Mouse (Mus musculus) adrenal gland, adult 2 months (tissue): ENCODE measurements around the gene Rnf43. TPM values are rescaled to one million over a fixed set of nuclear protein-coding genes. Genes with fewer than 3 reads are reported as not detected.

Experiments
- DNase-seq: peaks from one replicate; pipeline ENCODE4 v3.0.0; 2021
- long read RNA-seq: library from polyadenylated mRNA; stranded (forward); transcript quantifications from one replicate; pipeline ENCODE4 v2.0.0, GENCODE M21; 2021
- polyA plus RNA-seq: library from polyadenylated mRNA; depleted of rRNA; stranded (reverse); fragments of >200 nt; gene quantifications from 2 replicates; pipeline ENCODE4 v1.2.3, GENCODE M21; 2012; rRNA removed
- total RNA-seq, 2 experiments: library from RNA; stranded (reverse); gene quantifications; 2 replicates each; pipeline ENCODE4 v1.2.3; 2021

The Rnf43 gene
- 1 to 10 TPM; 3.8 to 7.8 TPM for total RNA-seq
- 5.3 and 6.4 TPM in 2 replicates for polyA plus RNA-seq
- long read RNA-seq, full-length matches to known transcripts = 2 of 4 reads
- long read RNA-seq, partial matches to known transcripts = 1 of 4 reads
- long read RNA-seq, other reads (novel, unspliced or antisense) = 1 of 4 reads

DNA sequence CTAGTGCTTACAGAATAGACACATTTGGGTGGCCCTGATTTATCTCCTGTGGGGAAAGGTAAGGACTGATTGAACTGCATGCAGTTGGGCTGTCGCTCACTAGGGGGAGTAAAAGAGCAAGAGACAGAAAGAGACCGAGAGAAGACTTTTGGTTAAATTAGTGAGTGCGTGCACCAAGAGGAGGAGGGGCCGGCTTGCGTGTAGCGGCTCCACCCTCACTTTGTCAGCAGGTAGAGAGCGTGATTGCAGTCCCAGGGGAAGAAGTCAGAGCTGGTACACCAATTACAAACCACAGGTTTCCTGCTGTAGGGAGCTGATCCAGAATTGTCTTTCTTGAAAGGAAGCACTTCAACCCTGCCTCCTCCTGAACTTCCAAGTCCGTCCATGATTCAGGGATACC, at the start of gene Rnf43:
Gene Rnf43 (plus strand): TSS at position 316 of the 400 bp plus-strand sequence.
- DNase-seq = peak; percentile 92

GRCm38 (mm10) chr11:87613972-87614371, 48.5 kb upstream of the Rnf43 start:
- DNase-seq = no peak

DNA sequence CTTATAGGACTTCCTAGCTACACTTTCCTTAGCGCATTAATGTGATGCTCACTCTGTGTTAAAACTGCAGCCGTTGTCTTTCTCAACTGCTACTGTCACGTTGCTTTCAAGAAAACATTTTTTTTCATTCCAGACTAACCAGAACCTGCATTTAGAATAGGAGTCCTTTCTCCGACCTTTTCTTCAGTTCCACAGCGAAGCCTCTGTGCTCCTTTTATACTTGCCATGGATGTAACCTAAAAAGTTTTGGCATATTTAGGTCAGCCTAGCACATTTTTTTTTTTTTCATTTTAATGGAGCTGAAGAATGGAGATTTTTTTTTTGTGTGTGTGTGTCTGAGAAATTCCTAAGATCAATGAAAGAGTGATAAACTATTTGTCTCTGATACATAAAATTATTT, 47.0 kb upstream of the Rnf43 start:
- DNase-seq = no peak

DNA sequence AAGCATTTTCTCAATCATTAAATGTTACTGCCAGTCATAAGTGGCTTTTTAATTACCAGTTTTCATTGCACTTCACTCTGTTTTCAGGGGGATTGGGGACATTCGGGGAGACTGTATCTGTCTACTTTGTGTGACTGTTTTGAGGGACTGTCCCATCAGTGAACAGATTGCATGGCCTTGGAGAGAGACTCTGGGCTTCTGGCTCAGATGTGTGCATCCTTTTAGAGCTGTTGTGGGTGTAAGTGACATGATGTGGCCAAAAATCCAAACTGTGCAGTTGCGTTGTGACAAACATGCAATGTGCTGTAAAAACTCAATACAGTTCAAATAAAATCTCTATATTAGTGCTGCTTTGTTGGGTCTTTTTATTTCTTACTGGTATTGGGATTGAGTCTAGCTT, 46.6 kb upstream of the Rnf43 start:
- no peak for DNase-seq

DNA sequence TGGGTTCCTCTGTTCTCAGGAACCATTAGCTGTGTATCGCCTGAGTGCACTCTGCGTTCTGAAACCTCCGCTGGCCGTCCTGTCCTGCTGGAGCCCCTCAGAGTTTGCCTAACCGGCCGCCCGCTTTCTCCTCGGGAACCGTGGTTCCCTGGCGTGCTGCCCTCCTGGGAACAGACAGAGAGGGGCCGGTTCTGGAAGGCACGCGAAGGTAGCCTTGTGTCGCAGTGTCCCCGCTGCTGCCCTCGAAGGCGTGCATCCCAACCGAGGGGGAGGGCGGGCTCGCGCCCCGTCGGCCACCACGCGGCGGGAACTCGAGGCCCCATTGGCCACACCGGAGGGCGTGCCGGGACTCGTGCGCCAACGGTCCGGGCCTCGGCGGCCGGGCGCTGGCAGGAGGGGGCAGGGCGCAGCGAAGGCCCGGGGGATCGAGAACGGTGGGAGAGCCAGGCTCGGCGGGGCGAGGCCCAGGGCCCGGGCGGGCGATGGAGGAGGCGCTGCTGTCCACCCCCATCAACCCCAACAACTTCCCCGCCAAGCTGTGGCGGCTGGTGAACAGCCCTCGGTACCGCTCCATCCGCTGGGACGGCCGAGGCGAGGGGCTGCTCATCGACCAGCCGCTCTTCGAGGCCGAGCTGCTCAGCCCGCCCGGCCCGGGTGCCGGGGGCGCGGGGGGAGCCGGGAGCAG, 45.6 kb upstream of the Rnf43 start, which contains the start of gene Hsf5:
Gene Hsf5 (plus strand): TSS at position 375 of the 685 bp plus-strand sequence.
- DNase-seq = no peak

DNA sequence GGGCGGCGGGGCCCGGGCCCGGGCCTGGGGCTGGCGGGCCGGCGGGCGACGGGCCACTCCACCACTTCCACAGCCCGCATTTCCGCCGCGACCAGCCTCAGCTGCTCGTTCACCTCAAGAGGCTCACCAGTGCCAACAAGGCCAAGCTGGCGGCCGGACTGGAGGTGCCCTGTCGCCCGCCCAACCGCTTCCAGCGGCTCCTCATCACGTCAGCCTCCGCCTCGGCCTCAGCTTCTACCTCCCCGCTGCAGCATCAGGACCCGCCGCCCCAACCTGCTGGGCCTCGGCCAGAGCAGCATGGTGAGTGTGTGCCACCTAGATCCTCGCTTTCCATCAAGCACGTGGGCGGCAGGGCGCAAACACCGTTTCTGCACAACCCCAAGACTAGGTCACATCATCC, 44.9 kb upstream of the Rnf43 start:
- no peak for DNase-seq

DNA sequence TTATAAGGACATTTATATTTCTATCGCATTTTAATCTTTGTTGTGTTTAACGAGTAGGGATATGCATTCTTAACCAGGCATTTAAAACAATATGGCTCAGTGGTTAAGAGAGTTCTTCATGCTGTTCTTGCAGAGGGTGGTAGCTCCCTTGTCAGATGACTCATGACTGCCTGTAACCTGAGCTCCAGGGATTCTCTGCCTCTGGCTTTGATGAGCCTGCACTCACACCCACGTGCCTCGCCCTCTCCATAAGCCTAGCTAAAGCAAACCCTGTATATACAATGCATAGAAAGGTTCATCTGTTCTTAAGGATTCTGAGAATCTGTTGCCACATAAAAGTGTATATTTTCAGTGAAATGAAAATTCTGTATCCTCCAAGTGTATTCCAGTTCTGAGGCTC, 39.4 kb upstream of the Rnf43 start:
- DNase-seq = no peak

GRCm38 (mm10) chr11:87629859-87630258, 32.7 kb upstream of the Rnf43 start:
- DNase-seq = peak; percentile 59

DNA sequence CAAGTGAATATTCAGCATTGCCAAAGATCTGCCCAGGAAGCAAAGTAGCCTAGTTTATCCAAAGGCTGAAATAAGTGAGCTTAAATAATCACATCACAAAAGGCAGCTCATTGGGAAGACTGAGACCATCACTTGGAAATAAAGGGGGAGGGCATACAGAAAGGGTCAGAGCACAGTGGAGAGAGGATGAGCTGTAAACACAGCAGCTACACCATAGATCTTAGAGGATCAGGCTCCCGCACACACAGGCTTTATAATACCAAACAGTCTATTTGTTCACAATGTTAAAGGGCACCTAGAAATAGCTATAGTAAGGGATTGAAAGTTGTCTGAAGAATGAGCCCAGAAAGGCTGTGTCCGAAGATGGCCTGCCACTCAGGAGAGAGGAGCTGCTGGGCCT, 23.7 kb upstream of the Rnf43 start:
- DNase-seq = no peak

GRCm38 (mm10) chr11:87639206-87639605, 23.3 kb upstream of the Rnf43 start:
- DNase-seq = peak; percentile 87

DNA sequence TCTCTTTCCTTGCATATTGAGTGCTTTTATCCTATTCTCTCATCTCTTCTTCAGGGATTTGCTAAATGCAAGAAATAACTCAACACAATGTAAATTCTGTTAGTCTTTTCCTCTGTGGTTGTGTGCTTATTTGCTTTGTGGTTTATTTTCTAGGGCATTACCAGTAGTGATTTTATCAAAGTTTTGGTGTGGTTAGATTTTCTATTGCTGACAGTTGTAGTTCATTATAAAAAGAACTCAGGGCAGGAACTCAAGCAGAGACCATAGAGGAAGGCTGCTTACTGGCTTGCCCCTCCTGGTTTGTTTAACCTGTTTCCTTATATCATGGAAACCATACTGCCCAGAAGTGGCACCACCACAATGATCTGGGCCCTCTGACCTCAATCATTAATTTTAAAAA, 19.7 kb upstream of the Rnf43 start:
- no peak for DNase-seq

- no peak for DNase-seq
Measured at GRCm38 (mm10) chr11:87654693-87655092, 7.8 kb upstream of the Rnf43 start.

- no peak for DNase-seq
Measured at GRCm38 (mm10) chr11:87659216-87659615, 3.3 kb upstream of the Rnf43 start.

DNA sequence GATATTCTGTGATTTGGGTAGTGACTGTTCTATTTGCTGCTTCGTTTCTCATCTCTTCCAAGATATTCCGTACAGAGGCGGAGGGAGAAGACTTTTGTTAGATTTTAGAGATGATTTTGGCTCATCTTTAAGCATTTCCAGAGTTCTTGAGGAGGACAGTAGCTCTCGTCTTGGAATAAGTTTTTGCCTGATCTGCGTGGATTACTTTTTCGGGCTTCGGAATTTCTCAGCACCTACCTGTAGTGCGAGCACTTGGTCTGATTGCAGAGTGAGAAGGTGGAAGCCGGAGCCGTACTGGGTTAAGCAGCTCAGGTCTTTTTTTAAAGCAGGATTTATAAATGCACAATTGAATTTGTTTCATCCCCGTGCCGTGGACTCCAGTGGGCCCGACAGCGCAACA, 300 bp downstream of the Rnf43 start:
- DNase-seq = peak; percentile 27

DNA sequence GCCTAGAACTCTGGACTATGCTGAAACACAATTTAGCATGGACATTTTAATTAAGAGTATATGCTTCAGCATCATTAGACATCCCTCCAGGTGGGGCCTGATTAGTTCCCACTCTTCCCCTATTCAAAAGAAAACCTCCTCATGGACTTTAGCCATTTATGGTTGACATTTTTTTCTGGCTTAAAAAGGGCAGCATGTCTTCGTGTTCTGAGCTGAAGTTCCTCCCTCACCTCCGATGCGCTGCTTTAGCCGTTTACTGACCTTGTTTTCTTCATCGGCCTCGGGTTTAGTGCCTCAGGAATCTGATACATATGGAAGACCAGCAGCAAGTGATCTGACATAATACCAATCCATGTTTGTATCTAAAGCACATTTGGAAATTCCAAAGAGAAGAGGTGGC, 1.4 kb downstream of the Rnf43 start:
- DNase-seq = no peak

GRCm38 (mm10) chr11:87664521-87664920, 2.0 kb downstream of the Rnf43 start:
- DNase-seq = peak; percentile 52

GRCm38 (mm10) chr11:87665224-87665623, 2.7 kb downstream of the Rnf43 start:
- DNase-seq = no peak

- DNase-seq = no peak
Measured at GRCm38 (mm10) chr11:87665658-87666057, 3.1 kb downstream of the Rnf43 start.

DNA sequence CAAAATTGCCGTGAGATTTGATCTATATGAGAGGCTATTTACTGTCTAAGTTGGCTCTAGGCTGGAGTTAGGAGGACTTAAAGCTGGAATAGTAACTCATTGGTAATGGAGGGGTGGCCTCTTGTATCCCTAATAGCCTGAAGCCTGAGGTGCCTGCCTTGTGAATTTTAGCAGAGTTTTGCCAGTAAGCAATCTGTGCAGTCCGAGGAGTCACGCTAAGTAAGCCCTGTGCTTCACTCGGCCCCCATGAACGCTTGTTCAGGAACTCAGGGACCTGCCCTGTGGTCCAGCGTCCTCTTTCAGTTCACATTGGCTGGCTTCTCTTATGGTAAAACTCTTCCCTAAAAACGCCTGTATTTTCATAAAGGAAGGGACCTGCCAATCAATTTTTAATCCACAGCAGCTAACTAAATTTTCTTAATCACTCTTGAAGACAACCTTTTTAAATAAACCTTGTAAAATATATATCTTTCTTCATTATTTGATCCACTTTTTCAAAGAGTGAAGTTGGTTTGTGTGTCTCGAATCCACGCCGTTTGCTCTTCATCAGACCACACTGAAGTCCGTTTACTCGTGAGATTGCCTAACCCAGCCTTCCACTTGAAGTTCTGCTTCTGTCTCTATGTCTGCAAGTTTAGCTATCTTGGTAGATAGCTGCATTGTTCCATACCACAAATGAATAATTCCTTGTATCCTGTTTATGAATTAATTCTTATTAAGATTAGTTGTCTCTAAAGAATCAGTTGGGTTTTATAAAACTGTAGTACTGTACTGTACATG, 3.9 kb downstream of the Rnf43 start:
- DNase-seq = no peak

DNA sequence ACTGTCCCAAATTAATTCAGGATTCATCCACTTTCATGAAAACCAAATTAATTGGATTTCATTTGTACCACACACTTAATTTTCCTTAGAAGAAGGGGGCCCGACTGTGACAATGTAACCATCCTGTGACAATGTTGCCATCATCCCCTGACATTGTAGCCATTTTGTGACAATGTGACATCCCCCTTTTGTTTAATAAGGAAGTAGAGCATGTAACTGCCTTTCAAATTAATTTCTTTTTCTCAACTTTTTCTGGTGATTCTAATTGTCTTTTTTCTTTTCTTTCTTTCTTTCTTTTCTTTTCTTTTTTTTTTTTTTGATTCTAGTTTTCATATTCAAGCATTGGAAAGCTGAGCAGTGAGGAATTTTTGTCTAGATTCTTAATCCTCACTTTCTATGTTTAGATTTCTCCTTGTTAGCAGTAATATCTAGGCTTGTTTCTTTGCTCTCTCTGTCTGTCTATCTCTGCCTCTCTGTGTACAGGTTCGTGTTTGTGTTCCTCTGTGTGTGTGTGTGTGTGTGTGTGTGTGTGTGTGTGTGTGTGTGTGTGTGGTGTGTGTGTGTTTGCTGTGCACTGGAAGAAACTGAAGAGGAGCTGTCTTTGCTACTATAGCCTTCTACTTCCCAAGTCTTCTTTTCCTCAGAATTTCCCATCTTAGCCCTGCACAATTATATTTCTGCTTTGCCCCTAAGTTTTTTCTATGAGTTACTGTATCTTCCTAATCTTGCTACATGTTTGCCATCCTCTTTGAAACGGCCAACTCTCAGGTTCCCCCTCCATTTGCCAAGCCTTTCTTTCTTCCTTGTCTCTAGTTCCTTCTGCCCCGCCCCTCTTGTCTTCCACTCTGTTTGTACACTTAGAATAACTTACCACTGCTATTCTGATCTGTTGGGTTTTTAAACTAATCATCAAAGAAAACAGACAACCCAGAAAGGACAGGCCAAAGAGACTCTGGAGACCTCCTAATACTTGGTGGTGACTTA, 4.9 kb downstream of the Rnf43 start:
- no peak for DNase-seq

- no peak for DNase-seq
Measured at GRCm38 (mm10) chr11:87673282-87673681, 10.8 kb downstream of the Rnf43 start.

DNA sequence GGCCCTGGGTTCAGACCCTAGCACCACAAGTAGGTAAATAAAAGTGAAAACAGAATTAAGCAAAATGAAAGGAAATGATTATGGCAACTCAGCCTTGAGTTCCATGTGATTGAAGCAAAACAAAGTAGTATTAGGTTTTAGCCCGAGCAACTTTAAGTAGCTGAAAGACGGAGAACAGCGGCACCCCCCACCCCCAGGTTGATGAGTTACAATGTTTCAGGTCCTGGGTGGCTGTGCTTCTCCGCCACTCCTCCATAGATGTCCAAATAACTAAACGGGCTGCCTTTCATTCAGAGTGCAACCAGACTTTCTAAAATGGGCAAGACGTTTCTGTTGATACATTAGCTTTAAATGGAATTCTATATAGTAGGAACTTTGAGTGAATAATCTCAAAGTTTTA, 13.1 kb downstream of the Rnf43 start:
- no peak for DNase-seq
